Mouse (Mus musculus): Measurements from ENCODE around the gene Zic5.

Zic5 gene

DNA sequence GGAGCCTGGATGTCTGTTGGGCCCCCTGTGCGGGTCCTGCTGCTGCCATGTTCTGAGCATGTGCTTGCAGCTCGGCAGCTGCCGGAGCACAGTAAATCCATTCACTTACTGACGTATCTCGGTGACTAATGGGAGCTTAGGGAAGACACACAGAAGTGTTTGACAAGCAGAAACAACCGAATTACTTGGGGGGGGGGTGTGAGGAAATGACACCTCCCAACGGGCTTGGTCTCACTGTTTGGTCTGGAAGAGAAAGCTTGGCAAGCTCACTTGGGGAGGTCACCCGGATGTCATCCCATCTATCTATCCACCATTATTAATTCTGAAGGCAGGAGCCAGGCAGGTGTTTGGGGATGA, 38.3 kb downstream of the Zic5 start:
- DNase-seq = no peak

DNA sequence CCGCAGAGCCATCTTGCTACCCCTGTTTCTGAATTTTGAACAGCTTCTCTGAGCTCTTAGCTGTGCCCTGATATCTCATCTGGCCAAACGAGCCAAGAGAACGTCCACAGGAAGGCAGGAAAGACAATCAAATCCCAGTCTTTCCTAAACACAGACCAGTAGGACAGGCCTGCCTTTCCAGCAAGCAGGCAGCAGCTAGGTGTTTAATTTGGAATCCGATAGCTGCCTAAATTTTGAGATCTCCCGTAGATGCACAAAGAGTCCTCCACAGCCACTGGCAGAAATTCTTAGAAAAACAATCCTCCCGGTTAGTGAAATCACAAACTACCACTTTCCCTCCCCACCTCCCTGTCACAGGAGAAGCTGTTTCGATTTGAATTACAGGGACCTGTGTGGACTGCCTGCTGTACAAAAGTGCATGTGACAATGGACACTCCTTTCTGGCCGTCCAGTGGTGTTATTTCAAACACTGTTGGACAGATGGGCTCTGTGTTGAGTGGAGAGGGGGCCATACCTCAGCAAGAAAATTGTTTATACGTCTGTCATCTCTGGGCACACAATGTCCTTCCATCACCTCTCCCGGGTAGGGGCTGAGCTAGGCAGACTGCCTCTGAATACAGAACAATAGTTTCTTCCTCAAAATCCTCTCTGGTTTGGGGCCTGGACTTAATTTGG, 38.8 kb downstream of the Zic5 start:
- no peak for DNase-seq

DNA sequence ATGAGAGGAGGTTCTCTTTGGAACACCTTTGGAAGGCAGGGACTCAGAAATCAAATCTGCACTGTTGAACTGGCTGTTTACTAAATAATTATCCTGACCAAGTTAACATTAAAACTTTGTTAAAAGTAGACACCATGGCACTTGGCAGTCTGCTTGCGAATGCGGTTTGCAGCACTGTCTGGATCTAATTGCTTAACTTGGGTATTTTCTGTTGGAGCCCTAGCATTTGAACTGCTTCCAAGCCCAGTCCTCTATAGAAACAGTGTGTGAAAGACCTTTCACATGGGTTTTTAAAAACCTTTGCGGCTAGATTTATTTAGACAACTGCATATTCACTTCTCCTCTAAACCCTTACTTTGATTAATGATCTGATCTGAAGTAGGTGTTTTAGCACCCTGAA, 41.0 kb downstream of the Zic5 start:
- DNase-seq = no peak

DNA sequence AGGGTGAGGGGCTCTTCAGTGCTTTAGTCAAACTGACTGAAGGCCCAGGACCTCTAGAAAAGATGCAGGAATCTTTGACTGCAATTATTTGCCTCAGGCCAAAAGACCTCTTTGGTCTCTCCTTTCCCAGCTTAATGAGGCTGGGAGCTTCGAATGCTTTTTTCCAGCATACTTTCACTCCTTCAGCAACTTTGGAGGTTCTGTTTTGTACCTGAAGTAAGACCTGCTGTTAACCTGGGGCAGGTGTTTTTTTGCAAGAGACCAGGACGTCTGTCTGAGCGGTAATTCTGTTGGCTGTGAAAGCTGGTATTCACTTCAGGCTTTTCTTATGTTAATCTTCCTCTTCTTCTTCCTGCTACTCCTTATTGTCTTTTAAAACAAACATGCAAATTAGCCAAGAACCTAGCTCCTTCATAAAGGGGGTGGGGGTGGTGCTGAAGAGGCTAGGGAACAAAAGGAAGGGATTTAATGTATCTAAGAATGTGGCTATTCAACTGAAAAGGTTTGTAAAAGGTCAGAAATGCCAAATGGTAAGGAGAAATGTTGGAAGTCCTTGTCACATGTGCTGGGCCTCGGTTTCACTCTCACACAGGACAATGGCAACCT, 49.2 kb downstream of the Zic5 start:
- no peak for DNase-seq

DNA sequence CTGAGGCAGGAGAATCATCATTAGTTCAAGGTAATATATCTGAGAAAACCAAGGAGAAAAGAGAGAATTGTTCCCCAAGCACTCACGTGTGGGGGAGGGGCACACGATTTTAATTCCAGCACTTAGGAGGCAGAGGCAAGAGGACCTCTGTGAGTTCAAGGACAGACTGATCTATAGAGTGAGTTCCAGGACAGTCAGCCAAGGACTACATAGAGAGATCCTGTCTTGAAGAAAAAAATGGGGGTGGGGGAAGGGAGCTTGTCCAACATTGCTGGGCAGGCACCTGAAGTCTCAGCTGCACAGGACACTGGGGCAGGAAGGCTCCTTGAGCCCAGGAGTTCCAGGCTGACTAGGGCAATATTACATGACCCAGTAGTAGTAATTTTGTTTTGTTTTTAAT, 50.7 kb downstream of the Zic5 start:
- no peak for DNase-seq

DNA sequence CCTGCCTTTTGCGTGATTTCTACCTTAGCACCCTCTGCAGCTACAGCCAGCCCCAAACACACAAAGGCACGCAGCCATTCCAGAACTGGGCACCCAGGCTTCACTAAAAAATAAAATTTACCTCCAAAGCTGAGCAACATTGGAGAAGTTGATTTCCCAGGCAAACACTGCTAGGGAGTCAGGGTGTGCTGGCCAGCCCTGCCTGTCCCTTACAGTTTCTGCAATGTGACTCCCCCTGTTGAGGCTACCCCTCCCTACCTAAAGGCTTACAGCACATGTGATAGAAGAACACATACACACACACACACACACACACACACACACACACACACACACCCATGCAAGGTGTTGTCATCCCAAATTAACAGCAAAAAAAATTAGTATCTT, 51.9 kb downstream of the Zic5 start:
- no peak for DNase-seq

DNA sequence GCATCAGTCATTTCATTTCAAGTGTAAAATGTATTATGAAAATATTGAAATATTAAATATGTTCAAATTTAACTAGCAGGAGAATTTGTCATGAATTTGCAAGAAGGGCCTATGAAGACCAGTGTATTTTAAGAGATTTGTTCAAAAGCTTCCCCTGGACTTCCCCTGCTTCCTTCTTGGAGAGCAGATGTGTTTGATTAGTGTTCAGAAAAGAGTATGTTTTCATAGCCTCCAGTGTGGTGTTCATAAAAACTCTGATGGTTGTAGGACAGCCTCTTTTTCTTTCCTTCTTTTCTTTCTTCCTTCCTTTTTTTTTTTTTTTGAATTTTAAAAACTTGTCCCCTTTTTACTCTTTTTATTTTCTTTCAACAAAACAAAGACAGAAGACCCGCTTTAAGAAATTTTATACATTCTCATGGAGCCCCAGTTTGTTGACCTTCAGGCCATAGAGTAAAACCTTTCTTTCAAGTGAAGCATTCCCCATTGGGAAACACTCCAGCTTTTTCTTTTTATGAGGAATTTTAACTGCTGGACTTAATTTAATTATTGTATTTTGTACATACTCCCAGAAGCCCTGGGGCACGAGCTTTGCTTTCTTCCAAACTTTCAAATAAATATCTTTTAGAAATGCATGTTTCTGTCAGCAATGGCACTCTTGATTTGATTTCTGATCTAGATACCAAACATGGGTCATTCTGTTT, 52.5 kb downstream of the Zic5 start:
- no peak for DNase-seq
